Mouse (Mus musculus): ENCODE measurements around the gene Pip. TPM values are rescaled to one million over a fixed set of nuclear protein-coding genes. Genes with fewer than 3 reads are reported as not detected.

Gene Pip
- not detected in 2 replicates for total RNA-seq (2014; rRNA removed)
- not detected in 2 replicates for polyA plus RNA-seq (2015; fragmentation: Nextera tagmentation; extraction: Ambion mirVana)

GRCm38 (mm10) chr6:41847235-41847634, at the start of gene Pip:
Gene Pip (plus strand): TSS chr6:41847535.
- Histone ChIP-seq H3K4me3 (ENCODE audit: low read depth, low read length) (no peak within 1 kb of the TSS), H3K9ac (replicated peaks; ENCODE audit: low read length, poor library complexity, severe bottlenecking) (no peak within 1 kb of the TSS), H3K27ac (ENCODE audit: low read depth, low read length) (no peak within 1 kb of the TSS), H3K4me2 (ENCODE audit: low read depth, low read length, poor library complexity, severe bottlenecking) (no peak within 1 kb of the TSS), H3K27me3 (ENCODE audit: insufficient read depth, low read length) (no peaks in the 10 kb centered on the region), H3K36me3 (ENCODE audit: insufficient read depth, low read length) (no peaks in the 10 kb centered on the region), H3K9me3 (ENCODE audit: low read length) (no peaks in the 10 kb centered on the region), H3K4me1 (ENCODE audit: insufficient read depth, low read length) (no peaks in the 10 kb centered on the region)
- ATAC-seq (ENCODE audit: low FRiP score) (no peak), DNase-seq (ENCODE audit: low spot score) (no peak)
- 92% methylated on average over 2 of the region's 2 CpGs for WGBS
- no peak for TF ChIP-seq CTCF (IDR thresholded peaks at IDR 0.05)

- Histone ChIP-seq H3K9ac (replicated peaks; ENCODE audit: low read length, poor library complexity, severe bottlenecking) (no peak overlapping the region), H3K9me3 (ENCODE audit: low read length) (no peaks in the 10 kb centered on the region), H3K4me2 (ENCODE audit: low read depth, low read length, poor library complexity, severe bottlenecking) (no peak overlapping the region), H3K36me3 (ENCODE audit: insufficient read depth, low read length) (no peaks in the 10 kb centered on the region), H3K4me3 (ENCODE audit: low read depth, low read length) (no peak overlapping the region), H3K27ac (ENCODE audit: low read depth, low read length) (no peak overlapping the region), H3K27me3 (ENCODE audit: insufficient read depth, low read length) (no peaks in the 10 kb centered on the region), H3K4me1 (ENCODE audit: insufficient read depth, low read length) (no peaks in the 10 kb centered on the region)
- DNase-seq (ENCODE audit: low spot score) (no peak), ATAC-seq (ENCODE audit: low FRiP score) (no peak)
- TF ChIP-seq CTCF (IDR thresholded peaks at IDR 0.05) = no peak
Observed at GRCm38 (mm10) chr6:41824086-41824485, 23.2 kb upstream of the Pip start.

GRCm38 (mm10) chr6:41829516-41829915, 17.8 kb upstream of the Pip start:
- H3K27me3 ChIP-seq (ENCODE audit: insufficient read depth, low read length) = no peaks in the 10 kb centered on the region
- H3K27ac ChIP-seq (ENCODE audit: low read depth, low read length) = no peak overlapping the region
- TF ChIP-seq CTCF (IDR thresholded peaks at IDR 0.05) = no peak
- WGBS = 55% methylated on average over 2 of the region's 2 CpGs
- no peak overlapping the region for H3K4me2 ChIP-seq (ENCODE audit: low read depth, low read length, poor library complexity, severe bottlenecking)
- no peaks in the 10 kb centered on the region for H3K36me3 ChIP-seq (ENCODE audit: insufficient read depth, low read length)
- H3K9me3 ChIP-seq (ENCODE audit: low read length) = no peaks in the 10 kb centered on the region
- H3K9ac ChIP-seq (replicated peaks; ENCODE audit: low read length, poor library complexity, severe bottlenecking) = no peak overlapping the region
- no peaks in the 10 kb centered on the region for H3K4me1 ChIP-seq (ENCODE audit: insufficient read depth, low read length)
- ATAC-seq (ENCODE audit: low FRiP score) (no peak), DNase-seq (ENCODE audit: low spot score) (no peak)
- H3K4me3 ChIP-seq (ENCODE audit: low read depth, low read length) = no peak overlapping the region

- no peak within 1 kb of the TSS for H3K9ac ChIP-seq (replicated peaks; ENCODE audit: low read length, poor library complexity, severe bottlenecking)
- H3K4me2 ChIP-seq (ENCODE audit: low read depth, low read length, poor library complexity, severe bottlenecking) = no peak within 1 kb of the TSS
- no peak for TF ChIP-seq CTCF (IDR thresholded peaks at IDR 0.05)
- no peaks in the 10 kb centered on the region for H3K9me3 ChIP-seq (ENCODE audit: low read length)
- H3K36me3 ChIP-seq (ENCODE audit: insufficient read depth, low read length) = no peaks in the 10 kb centered on the region
- no peak within 1 kb of the TSS for H3K4me3 ChIP-seq (ENCODE audit: low read depth, low read length)
- DNase-seq (ENCODE audit: low spot score) (no peak), ATAC-seq (ENCODE audit: low FRiP score) (no peak)
- H3K27ac ChIP-seq (ENCODE audit: low read depth, low read length) = no peak within 1 kb of the TSS
- no peaks in the 10 kb centered on the region for H3K4me1 ChIP-seq (ENCODE audit: insufficient read depth, low read length)
- no peaks in the 10 kb centered on the region for H3K27me3 ChIP-seq (ENCODE audit: insufficient read depth, low read length)
- 88% methylated on average over 3 of the region's 3 CpGs for WGBS
Observed at GRCm38 (mm10) chr6:41852689-41853088, 5.4 kb downstream of the Pip start, which contains the start of gene Sval2. Gene Sval2 (plus strand): TSS chr6:41852989.

- no peaks in the 10 kb centered on the region for H3K27me3 ChIP-seq (ENCODE audit: insufficient read depth, low read length)
- no peaks in the 10 kb centered on the region for H3K36me3 ChIP-seq (ENCODE audit: insufficient read depth, low read length)
- no peaks in the 10 kb centered on the region for H3K9me3 ChIP-seq (ENCODE audit: low read length)
- no peak overlapping the region for H3K4me2 ChIP-seq (ENCODE audit: low read depth, low read length, poor library complexity, severe bottlenecking)
- ATAC-seq (ENCODE audit: low FRiP score) (no peak), DNase-seq (ENCODE audit: low spot score) (no peak)
- no peak overlapping the region for H3K9ac ChIP-seq (replicated peaks; ENCODE audit: low read length, poor library complexity, severe bottlenecking)
- no peak overlapping the region for H3K27ac ChIP-seq (ENCODE audit: low read depth, low read length)
- no peak overlapping the region for H3K4me3 ChIP-seq (ENCODE audit: low read depth, low read length)
- H3K4me1 ChIP-seq (ENCODE audit: insufficient read depth, low read length) = no peaks in the 10 kb centered on the region
- no peak for TF ChIP-seq CTCF (IDR thresholded peaks at IDR 0.05)
- 84% methylated on average over 2 of the region's 2 CpGs for WGBS
Observed at GRCm38 (mm10) chr6:41864038-41864437, 16.7 kb downstream of the Pip start.

Other genes starting within 250 kb of the Pip start
- 60.1 and 70.3 TPM in 2 replicates for gene Ephb6, start 242.1 kb upstream of the Pip start, total RNA-seq (2014; rRNA removed)
- 32.0 and 39.1 TPM in 2 replicates for gene Ephb6, start 242.1 kb upstream of the Pip start, polyA plus RNA-seq (2015; fragmentation: Nextera tagmentation; extraction: Ambion mirVana)
- 0.33 TPM in 1 of 2 replicates, not detected in the other for gene Trpv6, start 211.1 kb upstream of the Pip start, total RNA-seq (2014; rRNA removed)
- 0.78 and 0.80 TPM in 2 replicates for gene Trpv6, start 211.1 kb upstream of the Pip start, polyA plus RNA-seq (2015; fragmentation: Nextera tagmentation; extraction: Ambion mirVana)
- gene Trpv5, start 166.8 kb upstream of the Pip start, total RNA-seq (2014; rRNA removed) = not detected in 2 replicates
- not detected in 2 replicates for gene Trpv5, start 166.8 kb upstream of the Pip start, polyA plus RNA-seq (2015; fragmentation: Nextera tagmentation; extraction: Ambion mirVana)
- not detected in 2 replicates for gene Llcfc1, start 163.1 kb upstream of the Pip start, total RNA-seq (2014; rRNA removed)
- gene Llcfc1, start 163.1 kb upstream of the Pip start, polyA plus RNA-seq (2015; fragmentation: Nextera tagmentation; extraction: Ambion mirVana) = not detected in 2 replicates
- 0.24 TPM in 1 of 2 replicates, not detected in the other for gene Kel, start 143.2 kb upstream of the Pip start, total RNA-seq (2014; rRNA removed)
- gene Kel, start 143.2 kb upstream of the Pip start, polyA plus RNA-seq (2015; fragmentation: Nextera tagmentation; extraction: Ambion mirVana) = 0.22 TPM in 1 of 2 replicates, not detected in the other
- gene Olfr459, start 72.4 kb upstream of the Pip start, total RNA-seq (2014; rRNA removed) = not detected in 2 replicates
- not detected in 2 replicates for gene Olfr459, start 72.4 kb upstream of the Pip start, polyA plus RNA-seq (2015; fragmentation: Nextera tagmentation; extraction: Ambion mirVana)
- gene Sval2, start 5.5 kb downstream of the Pip start, total RNA-seq (2014; rRNA removed) = not detected in 2 replicates
- not detected in 2 replicates for gene Sval2, start 5.5 kb downstream of the Pip start, polyA plus RNA-seq (2015; fragmentation: Nextera tagmentation; extraction: Ambion mirVana)
- gene Sval1, start 104.1 kb downstream of the Pip start, total RNA-seq (2014; rRNA removed) = not detected in 2 replicates
- not detected in 2 replicates for gene Sval1, start 104.1 kb downstream of the Pip start, polyA plus RNA-seq (2015; fragmentation: Nextera tagmentation; extraction: Ambion mirVana)
- not detected in 2 replicates for gene Sval3, start 120.6 kb downstream of the Pip start, total RNA-seq (2014; rRNA removed)
- not detected in 2 replicates for gene Sval3, start 120.6 kb downstream of the Pip start, polyA plus RNA-seq (2015; fragmentation: Nextera tagmentation; extraction: Ambion mirVana)
- gene Sva, start 190.9 kb downstream of the Pip start, total RNA-seq (2014; rRNA removed) = not detected in 2 replicates
- not detected in 2 replicates for gene Sva, start 190.9 kb downstream of the Pip start, polyA plus RNA-seq (2015; fragmentation: Nextera tagmentation; extraction: Ambion mirVana)